Mouse (Mus musculus) forebrain, embryonic 16.5 days (tissue): ENCODE measurements around the gene Dpy30. TPM values are rescaled to one million over a fixed set of nuclear protein-coding genes. Genes with fewer than 3 reads are reported as not detected.

Experiments used
- ATAC-seq: fragments of 200-750 bp; cut with Nextera tagmentation; 2 replicates; pipeline ENCODE4 v1.8.0; 2017; ENCODE audit warnings: mild to moderate bottlenecking, moderate library complexity
- H3K27ac ChIP-seq: fragments of 300-500 bp; sonication (generic); 2 replicates; pipeline ENCODE4 v1.5.1; 2014; ENCODE audit warnings: low read length, control low read depth
- H3K27me3 ChIP-seq: fragments of 300-500 bp; sonication (generic); replicated peaks from 2 replicates; pipeline ENCODE4 v1.6.1; 2014; ENCODE audit warnings: low read length; ENCODE audit not compliant: control insufficient read depth, insufficient read depth
- H3K36me3 ChIP-seq: fragments of 300-500 bp; sonication (generic); 2 replicates; pipeline ENCODE4 v1.6.1; 2014; ENCODE audit not compliant: control insufficient read depth, insufficient read depth
- H3K4me1 ChIP-seq: fragments of 300-500 bp; sonication (generic); replicated peaks from 2 replicates; pipeline ENCODE4 v1.6.1; 2014; ENCODE audit warnings: low read length; ENCODE audit not compliant: control insufficient read depth, insufficient read depth
- H3K4me2 ChIP-seq: fragments of 300-500 bp; sonication (generic); 2 replicates; pipeline ENCODE4 v1.6.1; 2014; ENCODE audit warnings: mild to moderate bottlenecking, low read length, control low read depth
- H3K4me3 ChIP-seq: fragments of 300-500 bp; sonication (generic); replicated peaks from 2 replicates; pipeline ENCODE4 v1.5.1; 2014; ENCODE audit warnings: mild to moderate bottlenecking, low read length, control low read depth
- H3K9ac ChIP-seq: fragments of 300-500 bp; sonication (generic); replicated peaks from 2 replicates; pipeline ENCODE4 v1.6.1; 2014; ENCODE audit warnings: low read depth, low read length, control low read depth
- H3K9me3 ChIP-seq: fragments of 300-500 bp; sonication (generic); 2 replicates; pipeline ENCODE4 v1.6.1; 2016; ENCODE audit warnings: low read length; ENCODE audit not compliant: control insufficient read depth
- WGBS: fragments of 180-500 bp; shearing (Covaris S2); extraction: QIAGEN DNeasy Blood & Tissue Kit; methylation state at CpG from one replicate; pipeline ENCODE4 v1.1.7; 2014; 5-methylcytosine and 5-hydroxymethylcytosine counted together
- polyA plus RNA-seq: library from polyadenylated mRNA; unstranded; fragments of >200 nt; fragmentation: Nextera tagmentation; extraction: Ambion mirVana; gene quantifications from 2 replicates; pipeline ENCODE4 v1.2.1, GENCODE M21; 2015

Gene Dpy30
- polyA plus RNA-seq, 1 experiment from 2014 or later, result 189 TPM

- 84% methylated on average over 4 of the region's 4 CpGs for WGBS
- Histone ChIP-seq H3K9me3 (no peaks in the 10 kb centered on the region), H3K36me3 (no peaks in the 10 kb centered on the region), H3K4me2 (no peak overlapping the region), H3K27me3 (no peaks in the 10 kb centered on the region), H3K4me1 (0 out of 2 replicates have a peak, but pooled peaks cover 4% of the 10 kb centered on the region), H3K27ac (no peak overlapping the region), H3K9ac (no peak overlapping the region), H3K4me3 (no peak overlapping the region)
- no peak for ATAC-seq
These were observed 37.5 kb downstream of the Dpy30 start for GRCm38 (mm10) chr17:74286140-74286730.

DNA sequence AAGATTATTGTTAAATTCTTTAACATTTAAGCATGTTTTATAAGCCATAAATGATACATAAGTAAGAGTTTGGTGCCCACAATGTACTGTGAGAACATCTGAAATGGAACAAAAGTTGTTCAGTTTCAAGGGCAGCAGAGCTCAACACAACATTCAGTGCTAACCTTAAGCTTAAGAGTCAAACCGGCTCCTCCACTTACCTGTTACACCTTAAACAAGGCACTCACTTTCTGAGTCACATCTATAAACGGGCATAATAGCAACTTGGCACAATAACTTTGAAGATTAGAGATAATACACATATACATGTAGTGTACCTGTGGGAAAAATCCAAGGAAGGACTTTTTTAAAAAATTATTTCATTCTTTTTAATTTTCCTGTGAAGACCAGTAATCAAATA lies 38.0 kb downstream of the Dpy30 start:
- H3K4me1 ChIP-seq, result 0 out of 2 replicates have a peak, but pooled peaks cover under 1% of the 10 kb centered on the region
- H3K36me3 ChIP-seq, result no peaks in the 10 kb centered on the region
- WGBS, result 90% methylated on average over 2 of the region's 2 CpGs
- ATAC-seq, result no peak
- H3K4me3 ChIP-seq, result no peak overlapping the region
- no peak overlapping the region for H3K9ac ChIP-seq
- no peaks in the 10 kb centered on the region for H3K27me3 ChIP-seq
- H3K27ac ChIP-seq, result no peak overlapping the region
- H3K9me3 ChIP-seq, result no peaks in the 10 kb centered on the region
- no peak overlapping the region for H3K4me2 ChIP-seq

GRCm38 (mm10) chr17:74284397-74285115 lies 39.2 kb downstream of the Dpy30 start:
- Histone ChIP-seq H3K9ac (no peak overlapping the region), H3K27ac (no peak overlapping the region), H3K36me3 (no peaks in the 10 kb centered on the region), H3K27me3 (no peaks in the 10 kb centered on the region), H3K9me3 (no peaks in the 10 kb centered on the region), H3K4me1 (no peaks in the 10 kb centered on the region), H3K4me3 (no peak overlapping the region), H3K4me2 (no peak overlapping the region)
- 74% methylated on average over 2 of the region's 2 CpGs for WGBS
- no peak for ATAC-seq

DNA sequence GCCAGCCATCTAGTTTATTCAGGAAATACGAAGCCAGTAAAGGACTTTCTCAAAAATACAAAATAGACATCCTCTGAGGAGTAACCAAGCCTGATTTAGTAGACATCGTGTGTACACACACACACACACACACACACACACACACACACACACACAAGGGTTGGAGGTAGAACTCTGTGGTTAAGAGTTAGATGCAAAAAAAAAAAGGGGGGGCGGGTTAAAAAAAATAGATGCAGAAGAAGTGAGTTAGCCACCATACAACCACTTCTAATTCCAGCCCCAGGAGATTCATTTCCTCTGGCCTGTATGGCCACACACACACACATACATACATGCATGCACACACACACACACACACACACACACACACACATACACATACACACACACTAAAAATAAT lies 41.7 kb downstream of the Dpy30 start:
- 94% methylated on average over 3 of the region's 3 CpGs for WGBS

DNA sequence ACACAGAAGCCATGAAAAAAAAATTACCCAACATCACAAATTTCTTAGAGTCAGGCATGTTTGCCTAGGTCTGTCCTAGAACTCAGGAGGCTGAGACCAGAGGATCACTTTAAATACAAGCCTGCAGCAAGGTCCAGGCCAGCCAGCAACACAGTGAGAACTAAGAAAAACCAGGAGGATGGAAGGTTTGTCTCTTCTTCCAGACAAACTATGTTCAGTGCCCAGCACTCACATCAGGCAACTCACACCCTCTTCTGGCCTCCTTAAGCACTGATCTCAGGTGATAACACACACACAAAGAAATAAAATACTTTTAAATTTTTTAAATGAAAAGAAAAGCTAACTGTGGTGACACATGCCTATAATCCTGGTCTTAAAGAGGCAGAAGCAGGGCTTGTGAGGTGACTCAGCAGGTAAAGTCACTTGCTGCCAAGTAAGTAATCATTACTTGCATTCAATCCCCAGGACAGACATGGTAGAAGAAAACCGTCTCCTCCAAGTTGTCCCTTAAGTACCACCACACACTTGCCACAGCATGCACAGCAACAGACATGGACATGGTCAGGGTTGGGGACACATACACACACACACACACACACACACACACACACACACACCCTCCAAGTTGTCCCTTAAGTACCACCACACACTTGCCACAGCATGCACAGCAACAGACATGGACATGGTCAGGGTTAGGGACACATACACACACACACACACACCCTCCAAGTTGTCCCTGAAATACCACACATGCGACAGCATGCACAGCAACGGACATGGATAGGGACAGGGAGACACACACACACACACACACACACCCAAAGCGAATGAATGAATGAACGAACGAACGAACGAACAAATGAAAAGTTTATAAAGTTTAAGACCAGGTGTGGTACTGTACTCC lies 44.5 kb downstream of the Dpy30 start:
- Histone ChIP-seq H3K9ac (no peak overlapping the region), H3K27ac (no peak overlapping the region), H3K4me3 (no peak overlapping the region), H3K4me1 (no peaks in the 10 kb centered on the region; the same call in 1 of the 2 replicates), H3K9me3 (no peaks in the 10 kb centered on the region), H3K27me3 (no peaks in the 10 kb centered on the region), H3K36me3 (no peaks in the 10 kb centered on the region), H3K4me2 (no peak overlapping the region)
- WGBS, result 92% methylated on average over 8 of the region's 8 CpGs
- 0 out of 2 replicates have a peak, but pooled peaks have one; percentile 15 for ATAC-seq

More for the DNA sequence above, 41.7 kb downstream of the Dpy30 start:
- no peaks in the 10 kb centered on the region for H3K9me3 ChIP-seq
- H3K4me2 ChIP-seq, result no peak overlapping the region
- no peak overlapping the region for H3K4me3 ChIP-seq
- no peaks in the 10 kb centered on the region; the same call in 1 of the 2 replicates for H3K4me1 ChIP-seq
- ATAC-seq, result no peak
- no peaks in the 10 kb centered on the region for H3K27me3 ChIP-seq
- no peak overlapping the region for H3K9ac ChIP-seq
- H3K27ac ChIP-seq, result no peak overlapping the region
- H3K36me3 ChIP-seq, result no peaks in the 10 kb centered on the region

DNA sequence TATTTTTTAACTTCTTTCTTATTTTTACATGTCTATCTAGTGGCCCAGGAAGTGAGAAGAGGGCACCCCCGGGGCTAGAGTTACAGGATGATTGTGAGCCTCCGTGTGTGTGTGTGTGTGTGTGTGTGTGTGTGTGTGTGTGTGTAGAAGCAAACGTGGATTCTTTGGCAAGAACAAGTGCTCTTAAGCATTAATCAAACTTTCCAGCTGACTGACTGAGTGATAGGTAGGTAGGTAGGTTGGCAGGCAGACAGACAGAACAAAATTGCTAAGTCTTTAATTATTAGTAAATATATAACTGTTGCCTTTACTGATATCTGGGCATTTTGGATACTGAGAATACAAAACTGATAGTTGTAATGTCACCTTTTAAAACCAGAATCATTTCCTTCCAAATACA lies 49.3 kb downstream of the Dpy30 start:
- Histone ChIP-seq H3K9me3 (no peaks in the 10 kb centered on the region), H3K4me3 (no peak overlapping the region), H3K36me3 (no peaks in the 10 kb centered on the region), H3K27me3 (no peaks in the 10 kb centered on the region), H3K4me2 (no peak overlapping the region), H3K4me1 (no peaks in the 10 kb centered on the region; the same call in 1 of the 2 replicates), H3K9ac (no peak overlapping the region), H3K27ac (no peak overlapping the region)
- WGBS, result 87% methylated on average over 3 of the region's 3 CpGs
- ATAC-seq, result no peak

DNA sequence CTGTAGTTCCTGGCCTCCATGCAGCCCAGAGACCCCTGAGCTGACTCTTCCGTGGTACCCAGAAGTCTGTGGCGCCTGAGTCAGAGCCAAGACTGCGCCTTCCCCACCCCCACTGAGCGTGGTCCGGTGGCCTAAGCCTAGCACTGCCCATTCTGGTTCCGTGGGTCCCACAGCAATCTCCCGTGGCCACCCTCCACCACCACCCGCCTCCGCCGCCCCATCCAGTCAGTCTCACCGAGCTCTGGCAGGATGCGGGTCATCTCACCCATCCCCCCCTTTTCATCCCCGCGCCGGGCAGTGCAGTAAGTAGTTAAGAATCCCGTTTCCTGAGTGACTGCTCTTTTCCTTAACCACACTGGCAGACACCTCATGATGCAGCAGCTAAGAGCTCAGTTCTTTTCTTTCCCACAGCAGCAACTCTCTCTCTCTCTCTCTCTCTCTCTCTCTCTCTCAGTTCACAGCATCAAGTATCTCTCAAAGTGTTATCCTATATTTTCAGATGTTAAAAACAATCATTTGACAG lies 51.0 kb downstream of the Dpy30 start:
- Histone ChIP-seq H3K9me3 (no peaks in the 10 kb centered on the region), H3K4me1 (no peaks in the 10 kb centered on the region), H3K27me3 (no peaks in the 10 kb centered on the region), H3K9ac (no peak overlapping the region), H3K4me2 (no peak overlapping the region), H3K36me3 (no peaks in the 10 kb centered on the region), H3K27ac (no peak overlapping the region), H3K4me3 (no peak overlapping the region)
- no peak for ATAC-seq
- 79% methylated on average over 16 of the region's 16 CpGs for WGBS

GRCm38 (mm10) chr17:74271541-74272268 lies 52.0 kb downstream of the Dpy30 start:
- no peak overlapping the region for H3K9ac ChIP-seq
- H3K27me3 ChIP-seq, result no peaks in the 10 kb centered on the region
- H3K4me1 ChIP-seq, result no peaks in the 10 kb centered on the region
- H3K4me2 ChIP-seq, result no peak overlapping the region
- ATAC-seq, result no peak
- no peaks in the 10 kb centered on the region for H3K36me3 ChIP-seq
- no peak overlapping the region for H3K27ac ChIP-seq
- no peaks in the 10 kb centered on the region for H3K9me3 ChIP-seq
- H3K4me3 ChIP-seq, result no peak overlapping the region
- WGBS, result 91% methylated on average over 3 of the region's 3 CpGs
